Mouse (Mus musculus) brain, embryonic 14.5 days (tissue): ENCODE measurements at regions not wholly inside any gene's neighbourhood (a gene's known extent, or its start where the extent isn't known, plus 50 kb on each side); places are given as distances from the start of the nearest gene placed in this dataset.

Source experiments
- DNase-seq: peaks from one replicate; pipeline ENCODE4 v3.0.0-alpha.2; 2011; ENCODE audit warnings: low read depth
- CTCF ChIP-seq: fragments of 200-500 bp; IDR thresholded peaks from 2 replicates; pipeline ENCODE4 v1.5.1; 2012; ENCODE audit warnings: inconsistent platforms, mild to moderate bottlenecking, moderate library complexity, borderline replicate concordance; ENCODE audit not compliant: insufficient read depth, insufficient read length; ENCODE audit errors: extremely low read depth
- POLR2A ChIP-seq: fragments of 200-500 bp; IDR thresholded peaks from 2 replicates; pipeline ENCODE4 v1.6.1; 2012; ENCODE audit warnings: mild to moderate bottlenecking, inconsistent platforms, borderline replicate concordance; ENCODE audit not compliant: poor library complexity, insufficient read depth, insufficient read length, severe bottlenecking; ENCODE audit errors: extremely low read depth

- DNase-seq: no peak
- no peak for TF ChIP-seq CTCF
- TF ChIP-seq POLR2A: no peak
These were observed 132.3 kb downstream of the Tfap2a start for GRCm38 (mm10) chr13:40605686-40606404.

- TF ChIP-seq CTCF: no peak
- TF ChIP-seq POLR2A: no peak
- peak; percentile 42 for DNase-seq
These were observed 163.0 kb downstream of the Tfap2a start for GRCm38 (mm10) chr13:40574981-40575745.

- TF ChIP-seq POLR2A (no peak), CTCF (no peak)
- no peak for DNase-seq
These were observed 168.7 kb downstream of the Tfap2a start for GRCm38 (mm10) chr13:40569461-40569860.

- TF ChIP-seq CTCF (no peak), POLR2A (no peak)
These were observed 170.4 kb downstream of the Tfap2a start for GRCm38 (mm10) chr13:40567821-40568220.

GRCm38 (mm10) chr13:40564351-40564750 is 173.8 kb downstream of the Tfap2a start:
- DNase-seq: no peak
- no peak for TF ChIP-seq CTCF
- no peak for TF ChIP-seq POLR2A

More at GRCm38 (mm10) chr13:40567821-40568220, 170.4 kb downstream of the Tfap2a start:
- no peak for DNase-seq

- TF ChIP-seq CTCF: no peak
- no peak for TF ChIP-seq POLR2A
- no peak for DNase-seq
These were observed 183.8 kb downstream of the Tfap2a start for GRCm38 (mm10) chr13:40554368-40554767.

GRCm38 (mm10) chr13:40525501-40525900 is 164.3 kb upstream of the Ofcc1 start:
- TF ChIP-seq CTCF (no peak), POLR2A (no peak)
- DNase-seq: no peak

GRCm38 (mm10) chr13:40523115-40523514 is 161.9 kb upstream of the Ofcc1 start:
- DNase-seq: no peak
- TF ChIP-seq POLR2A (no peak), CTCF (no peak)

- TF ChIP-seq CTCF (no peak), POLR2A (no peak)
- DNase-seq: no peak
These were observed 156.9 kb upstream of the Ofcc1 start for GRCm38 (mm10) chr13:40518180-40518579.

- no peak for TF ChIP-seq CTCF
- no peak for TF ChIP-seq POLR2A
- no peak for DNase-seq
These were observed 148.0 kb upstream of the Ofcc1 start for GRCm38 (mm10) chr13:40509290-40509689.

GRCm38 (mm10) chr13:40480830-40481229 is 119.6 kb upstream of the Ofcc1 start:
- no peak for TF ChIP-seq POLR2A
- peak; percentile 82 for DNase-seq

GRCm38 (mm10) chr13:40472683-40473082 is 111.4 kb upstream of the Ofcc1 start:
- no peak for TF ChIP-seq POLR2A
- TF ChIP-seq CTCF: no peak
- no peak for DNase-seq

- DNase-seq: no peak
These were observed 107.9 kb upstream of the Ofcc1 start for GRCm38 (mm10) chr13:40469162-40469561.

More at GRCm38 (mm10) chr13:40469162-40469561, 107.9 kb upstream of the Ofcc1 start:
- TF ChIP-seq POLR2A: no peak
- TF ChIP-seq CTCF: no peak
